Mouse (Mus musculus) left cerebral cortex, postnatal 25 days (tissue): ENCODE measurements at regions not wholly inside any gene's neighbourhood (a gene's known extent, or its start where the extent isn't known, plus 50 kb on each side); places are given as distances from the start of the nearest gene placed in this dataset.
"Not testable (repeated sequence)": the region's sequence is repeated elsewhere in the genome, so short reads cannot be mapped to it uniquely, and the experiment has no call there.

Experiments
- DNase-seq, 2 experiments: peaks; one replicate each; pipeline ENCODE4 v3.0.0; 2022; ENCODE audit warnings: low spot score in 2 of 2, mixed read lengths in 1 of 2
- intact Hi-C: fragments of 180-260 bp; cut with DNase I; formaldehyde crosslinking; loops from one replicate; pipeline ENCODE4 v1.15.1; 2025

GRCm38 (mm10) chr6:140251527-140251926 is 172.3 kb upstream of the Plekha5 start:
- DNase-seq: no peak
- intact Hi-C loops: no loop called here

GRCm38 (mm10) chr6:140243411-140244151 is 180.3 kb upstream of the Plekha5 start:
- DNase-seq: no peak
- intact Hi-C loops: no loop called here

GRCm38 (mm10) chr6:140239356-140239755 is 184.5 kb upstream of the Plekha5 start:
- intact Hi-C loops: no loop called here
- DNase-seq: no peak

- no peak for DNase-seq
- intact Hi-C loops: no loop called here
Observed at GRCm38 (mm10) chr6:140231537-140231936, 190.3 kb upstream of the Plcz1 start.

- no peak for DNase-seq
- intact Hi-C loops: no loop called here
Observed at GRCm38 (mm10) chr6:140229295-140229694, 188.0 kb upstream of the Plcz1 start.

- DNase-seq: no peak
- intact Hi-C loops: no loop called here
Observed at GRCm38 (mm10) chr6:140228741-140229140, 187.5 kb upstream of the Plcz1 start.

GRCm38 (mm10) chr6:140222534-140223324 is 181.5 kb upstream of the Plcz1 start:
- intact Hi-C loops: no loop called here

GRCm38 (mm10) chr6:140221653-140222272 is 180.5 kb upstream of the Plcz1 start:
- DNase-seq: peak in 1 of 2 experiments; percentile 35
- intact Hi-C loops: no loop called here

More at GRCm38 (mm10) chr6:140222534-140223324, 181.5 kb upstream of the Plcz1 start:
- no peak for DNase-seq

- no peak for DNase-seq
- intact Hi-C loops: no loop called here
Observed at GRCm38 (mm10) chr6:140218789-140219188, 177.5 kb upstream of the Plcz1 start.

GRCm38 (mm10) chr6:140212403-140212802 is 171.1 kb upstream of the Plcz1 start:
- DNase-seq: no peak
- intact Hi-C loops: no loop called here

GRCm38 (mm10) chr6:140210141-140210540 is 168.9 kb upstream of the Plcz1 start:
- intact Hi-C loops: no loop called here
- peak in 1 of 2 experiments; percentile 38 for DNase-seq

GRCm38 (mm10) chr6:140209083-140209482 is 167.8 kb upstream of the Plcz1 start:
- intact Hi-C loops: no loop called here
- no peak for DNase-seq

GRCm38 (mm10) chr6:140208375-140208774 is 167.1 kb upstream of the Plcz1 start:
- intact Hi-C loops: no loop called here
- no peak for DNase-seq

- intact Hi-C loops, DNase-seq: not testable (repeated sequence)
Observed at GRCm38 (mm10) chr6:140206676-140207075, 165.4 kb upstream of the Plcz1 start.

- DNase-seq: no peak
- intact Hi-C loops: no loop called here
Observed at GRCm38 (mm10) chr6:140201356-140201755, 160.1 kb upstream of the Plcz1 start.

GRCm38 (mm10) chr6:140200322-140200721 is 159.1 kb upstream of the Plcz1 start:
- intact Hi-C loops: no loop called here
- no peak for DNase-seq

- intact Hi-C loops: no loop called here
- no peak for DNase-seq
Observed at GRCm38 (mm10) chr6:140198036-140198435, 156.8 kb upstream of the Plcz1 start.

GRCm38 (mm10) chr6:140197113-140197675 is 155.9 kb upstream of the Plcz1 start:
- no peak for DNase-seq
- intact Hi-C loops: no loop called here

GRCm38 (mm10) chr6:140194276-140194675 is 153.0 kb upstream of the Plcz1 start:
- intact Hi-C loops: no loop called here
- peak in 1 of 2 experiments; percentile 39 for DNase-seq
